Mouse (Mus musculus): ENCODE data around the gene 4930469K13Rik. TPM values are rescaled to one million over a fixed set of nuclear protein-coding genes. Genes with fewer than 3 reads are reported as not detected.

Gene 4930469K13Rik
- polyA plus RNA-seq, 1 experiment from 2014 or later, result 0.91 TPM

GRCm38 (mm10) chr11:33944067-33944785 is 154.1 kb downstream of the 4930469K13Rik start:
- Histone ChIP-seq H3K4me2 (replicated peaks; ENCODE audit: low read depth, low read length) (no peak overlapping the region), H3K4me1 (ENCODE audit: control insufficient read depth, insufficient read depth, low read length) (no peaks in the 10 kb centered on the region), H3K27me3 (ENCODE audit: control insufficient read depth, insufficient read depth, low read length) (no peaks in the 10 kb centered on the region), H3K4me3 (ENCODE audit: low read depth, low read length) (no peak overlapping the region), H3K27ac (ENCODE audit: low read length) (no peak overlapping the region), H3K9me3 (ENCODE audit: control insufficient read depth, low read depth, low read length) (no peaks in the 10 kb centered on the region), H3K9ac (replicated peaks; ENCODE audit: low read depth, low read length) (no peak overlapping the region), H3K36me3 (ENCODE audit: control insufficient read depth, insufficient read depth, low read length) (no peaks in the 10 kb centered on the region)
- ATAC-seq (ENCODE audit: insufficient number of reproducible peaks, insufficient read depth, low FRiP score, low read depth), result no peak
- WGBS, result 59% methylated on average over 4 of the region's 4 CpGs

- no peaks in the 10 kb centered on the region for H3K4me1 ChIP-seq (ENCODE audit: control insufficient read depth, insufficient read depth, low read length)
- no peak overlapping the region for H3K4me2 ChIP-seq (replicated peaks; ENCODE audit: low read depth, low read length)
- H3K4me3 ChIP-seq (ENCODE audit: low read depth, low read length), result no peak overlapping the region
- H3K27me3 ChIP-seq (ENCODE audit: control insufficient read depth, insufficient read depth, low read length), result no peaks in the 10 kb centered on the region
- H3K36me3 ChIP-seq (ENCODE audit: control insufficient read depth, insufficient read depth, low read length), result no peaks in the 10 kb centered on the region
- no peak overlapping the region for H3K27ac ChIP-seq (ENCODE audit: low read length)
- no peak for ATAC-seq (ENCODE audit: insufficient number of reproducible peaks, insufficient read depth, low FRiP score, low read depth)
- WGBS, result 74% methylated on average over 1 of the region's 1 CpGs
- no peak overlapping the region for H3K9ac ChIP-seq (replicated peaks; ENCODE audit: low read depth, low read length)
- no peaks in the 10 kb centered on the region for H3K9me3 ChIP-seq (ENCODE audit: control insufficient read depth, low read depth, low read length)
Measured at GRCm38 (mm10) chr11:33943565-33943964, 154.8 kb downstream of the 4930469K13Rik start.

GRCm38 (mm10) chr11:33939456-33940113 is 158.8 kb downstream of the 4930469K13Rik start:
- no peak overlapping the region for H3K9ac ChIP-seq (replicated peaks; ENCODE audit: low read depth, low read length)
- no peaks in the 10 kb centered on the region for H3K27me3 ChIP-seq (ENCODE audit: control insufficient read depth, insufficient read depth, low read length)
- H3K9me3 ChIP-seq (ENCODE audit: control insufficient read depth, low read depth, low read length), result no peaks in the 10 kb centered on the region
- no peak overlapping the region for H3K4me3 ChIP-seq (ENCODE audit: low read depth, low read length)
- no peaks in the 10 kb centered on the region for H3K36me3 ChIP-seq (ENCODE audit: control insufficient read depth, insufficient read depth, low read length)
- H3K4me2 ChIP-seq (replicated peaks; ENCODE audit: low read depth, low read length), result no peak overlapping the region
- 72% methylated on average over 4 of the region's 4 CpGs for WGBS
- H3K4me1 ChIP-seq (ENCODE audit: control insufficient read depth, insufficient read depth, low read length), result no peaks in the 10 kb centered on the region
- no peak for ATAC-seq (ENCODE audit: insufficient number of reproducible peaks, insufficient read depth, low FRiP score, low read depth)
- no peak overlapping the region for H3K27ac ChIP-seq (ENCODE audit: low read length)

- WGBS, result 56% methylated on average over 7 of the region's 7 CpGs
- no peaks in the 10 kb centered on the region for H3K36me3 ChIP-seq (ENCODE audit: control insufficient read depth, insufficient read depth, low read length)
- no peak overlapping the region for H3K4me3 ChIP-seq (ENCODE audit: low read depth, low read length)
- no peaks in the 10 kb centered on the region for H3K4me1 ChIP-seq (ENCODE audit: control insufficient read depth, insufficient read depth, low read length)
- H3K4me2 ChIP-seq (replicated peaks; ENCODE audit: low read depth, low read length), result no peak overlapping the region
- no peaks in the 10 kb centered on the region for H3K9me3 ChIP-seq (ENCODE audit: control insufficient read depth, low read depth, low read length)
- H3K9ac ChIP-seq (replicated peaks; ENCODE audit: low read depth, low read length), result no peak overlapping the region
- no peaks in the 10 kb centered on the region for H3K27me3 ChIP-seq (ENCODE audit: control insufficient read depth, insufficient read depth, low read length)
- H3K27ac ChIP-seq (ENCODE audit: low read length), result no peak overlapping the region
- no peak for ATAC-seq (ENCODE audit: insufficient number of reproducible peaks, insufficient read depth, low FRiP score, low read depth)
Measured at GRCm38 (mm10) chr11:33938561-33939274, 159.6 kb downstream of the 4930469K13Rik start.

- Histone ChIP-seq H3K36me3 (ENCODE audit: control insufficient read depth, insufficient read depth, low read length) (no peaks in the 10 kb centered on the region), H3K27me3 (ENCODE audit: control insufficient read depth, insufficient read depth, low read length) (no peaks in the 10 kb centered on the region), H3K9me3 (ENCODE audit: control insufficient read depth, low read depth, low read length) (no peaks in the 10 kb centered on the region), H3K9ac (replicated peaks; ENCODE audit: low read depth, low read length) (no peak overlapping the region), H3K4me3 (ENCODE audit: low read depth, low read length) (no peak overlapping the region), H3K4me2 (replicated peaks; ENCODE audit: low read depth, low read length) (no peak overlapping the region), H3K27ac (ENCODE audit: low read length) (no peak overlapping the region), H3K4me1 (ENCODE audit: control insufficient read depth, insufficient read depth, low read length) (no peaks in the 10 kb centered on the region)
- ATAC-seq (ENCODE audit: insufficient number of reproducible peaks, insufficient read depth, low FRiP score, low read depth), result no peak
- 80% methylated on average over 8 of the region's 8 CpGs for WGBS
Measured at GRCm38 (mm10) chr11:33937641-33938040, 160.7 kb downstream of the 4930469K13Rik start.

GRCm38 (mm10) chr11:33934286-33934685 is 164.1 kb downstream of the 4930469K13Rik start:
- Histone ChIP-seq H3K9me3 (ENCODE audit: control insufficient read depth, low read depth, low read length) (no peaks in the 10 kb centered on the region), H3K36me3 (ENCODE audit: control insufficient read depth, insufficient read depth, low read length) (no peaks in the 10 kb centered on the region), H3K27me3 (ENCODE audit: control insufficient read depth, insufficient read depth, low read length) (no peaks in the 10 kb centered on the region), H3K4me3 (ENCODE audit: low read depth, low read length) (no peak overlapping the region), H3K9ac (replicated peaks; ENCODE audit: low read depth, low read length) (no peak overlapping the region), H3K27ac (ENCODE audit: low read length) (no peak overlapping the region), H3K4me2 (replicated peaks; ENCODE audit: low read depth, low read length) (no peak overlapping the region), H3K4me1 (ENCODE audit: control insufficient read depth, insufficient read depth, low read length) (0 out of 2 replicates have a peak, but pooled peaks cover 3% of the 10 kb centered on the region)
- 60% methylated on average over 9 of the region's 9 CpGs for WGBS
- no peak for ATAC-seq (ENCODE audit: insufficient number of reproducible peaks, insufficient read depth, low FRiP score, low read depth)

GRCm38 (mm10) chr11:33932386-33933111 is 165.8 kb downstream of the 4930469K13Rik start:
- no peak overlapping the region for H3K27ac ChIP-seq (ENCODE audit: low read length)
- H3K9ac ChIP-seq (replicated peaks; ENCODE audit: low read depth, low read length), result no peak overlapping the region
- ATAC-seq (ENCODE audit: insufficient number of reproducible peaks, insufficient read depth, low FRiP score, low read depth), result no peak
- 0 out of 2 replicates have a peak overlapping the region, but pooled peaks have one; percentile 2 for H3K4me2 ChIP-seq (replicated peaks; ENCODE audit: low read depth, low read length)
- H3K9me3 ChIP-seq (ENCODE audit: control insufficient read depth, low read depth, low read length), result no peaks in the 10 kb centered on the region
- H3K4me3 ChIP-seq (ENCODE audit: low read depth, low read length), result no peak overlapping the region
- H3K4me1 ChIP-seq (ENCODE audit: control insufficient read depth, insufficient read depth, low read length), result 0 out of 2 replicates have a peak, but pooled peaks cover 3% of the 10 kb centered on the region
- H3K27me3 ChIP-seq (ENCODE audit: control insufficient read depth, insufficient read depth, low read length), result no peaks in the 10 kb centered on the region
- 52% methylated on average over 18 of the region's 18 CpGs for WGBS
- H3K36me3 ChIP-seq (ENCODE audit: control insufficient read depth, insufficient read depth, low read length), result no peaks in the 10 kb centered on the region

- Histone ChIP-seq H3K9ac (replicated peaks; ENCODE audit: low read depth, low read length) (no peak overlapping the region), H3K27me3 (ENCODE audit: control insufficient read depth, insufficient read depth, low read length) (no peaks in the 10 kb centered on the region), H3K4me2 (replicated peaks; ENCODE audit: low read depth, low read length) (0 out of 2 replicates have a peak overlapping the region, but pooled peaks have one; percentile 2), H3K4me1 (ENCODE audit: control insufficient read depth, insufficient read depth, low read length) (0 out of 2 replicates have a peak, but pooled peaks cover 7% of the 10 kb centered on the region), H3K9me3 (ENCODE audit: control insufficient read depth, low read depth, low read length) (no peaks in the 10 kb centered on the region), H3K27ac (ENCODE audit: low read length) (no peak overlapping the region), H3K4me3 (ENCODE audit: low read depth, low read length) (no peak overlapping the region), H3K36me3 (ENCODE audit: control insufficient read depth, insufficient read depth, low read length) (no peaks in the 10 kb centered on the region)
- 12% methylated on average over 10 of the region's 10 CpGs for WGBS
- no peak for ATAC-seq (ENCODE audit: insufficient number of reproducible peaks, insufficient read depth, low FRiP score, low read depth)
Measured at GRCm38 (mm10) chr11:33931836-33932385, 166.4 kb downstream of the 4930469K13Rik start.

All from stomach, embryonic 14.5 days (tissue).